Mouse (Mus musculus) liver, embryonic 13.5 days (tissue): ENCODE results near the gene Rbms1. TPM values are rescaled to one million over a fixed set of nuclear protein-coding genes. Genes with fewer than 3 reads are reported as not detected.

Experiments
- ATAC-seq: fragments of 200-750 bp; cut with Nextera tagmentation; 2 replicates; pipeline ENCODE4 v1.8.0; 2017; ENCODE audit warnings: low read depth, mild to moderate bottlenecking, moderate number of reproducible peaks, moderate library complexity
- DNase-seq: peaks from one replicate; pipeline ENCODE4 v3.0.0; 2022
- H3K27ac ChIP-seq: fragments of 300-500 bp; sonication (generic); 2 replicates; pipeline ENCODE4 v1.5.1; 2015; ENCODE audit warnings: moderate library complexity, mild to moderate bottlenecking, inconsistent platforms
- H3K27me3 ChIP-seq: fragments of 300-500 bp; sonication (generic); 2 replicates; pipeline ENCODE4 v1.6.1; 2015; ENCODE audit warnings: mild to moderate bottlenecking, inconsistent platforms
- H3K36me3 ChIP-seq: fragments of 300-500 bp; sonication (generic); 2 replicates; pipeline ENCODE4 v1.6.1; 2015; ENCODE audit warnings: mild to moderate bottlenecking, inconsistent platforms
- H3K4me1 ChIP-seq: fragments of 300-500 bp; sonication (generic); replicated peaks from 2 replicates; pipeline ENCODE4 v1.6.1; 2015; ENCODE audit warnings: inconsistent platforms
- H3K4me2 ChIP-seq: fragments of 300-500 bp; sonication (generic); 2 replicates; pipeline ENCODE4 v1.6.1; 2015; ENCODE audit warnings: inconsistent platforms, mild to moderate bottlenecking, moderate library complexity
- H3K4me3 ChIP-seq: fragments of 300-500 bp; sonication (generic); replicated peaks from 2 replicates; pipeline ENCODE4 v1.5.1; 2015; ENCODE audit warnings: mild to moderate bottlenecking, inconsistent platforms
- H3K9ac ChIP-seq: fragments of 300-500 bp; sonication (generic); 2 replicates; pipeline ENCODE4 v1.6.1; 2015; ENCODE audit warnings: mild to moderate bottlenecking, inconsistent platforms
- H3K9me3 ChIP-seq: fragments of 300-500 bp; sonication (generic); replicated peaks from 2 replicates; pipeline ENCODE4 v1.6.1; 2016; ENCODE audit warnings: inconsistent platforms
- WGBS: fragments of 180-500 bp; shearing (Covaris S2); methylation state at CpG from one replicate; pipeline ENCODE4 v1.1.7; 2015; ENCODE audit not compliant: insufficient replicate concordance; 5-methylcytosine and 5-hydroxymethylcytosine counted together
- polyA plus RNA-seq: library from polyadenylated mRNA; unstranded; fragments of >200 nt; fragmentation: Nextera tagmentation; extraction: Ambion mirVana; gene quantifications from 2 replicates; pipeline ENCODE4 v1.2.1, GENCODE M21; 2015

Gene Rbms1
- polyA plus RNA-seq, 1 experiment from 2014 or later: 42.8 TPM

GRCm38 (mm10) chr2:60708671-60709070 lies 254.3 kb downstream of the Rbms1 start:
- H3K9ac ChIP-seq: no peak overlapping the region
- DNase-seq (no peak), ATAC-seq (no peak)
- H3K9me3 ChIP-seq: no peaks in the 10 kb centered on the region
- no peaks in the 10 kb centered on the region for H3K27me3 ChIP-seq
- 34% methylated on average over 3 of the region's 3 CpGs for WGBS
- no peaks in the 10 kb centered on the region for H3K36me3 ChIP-seq
- H3K4me2 ChIP-seq: no peak overlapping the region
- H3K4me3 ChIP-seq: no peak overlapping the region
- H3K27ac ChIP-seq: no peak overlapping the region
- no peaks in the 10 kb centered on the region for H3K4me1 ChIP-seq

GRCm38 (mm10) chr2:60706866-60707265 lies 256.1 kb downstream of the Rbms1 start:
- ATAC-seq: no peak
- WGBS: 51% methylated on average over 3 of the region's 3 CpGs
- no peaks in the 10 kb centered on the region for H3K27me3 ChIP-seq

GRCm38 (mm10) chr2:60705426-60705825 lies 257.6 kb downstream of the Rbms1 start:
- Histone ChIP-seq H3K9me3 (no peaks in the 10 kb centered on the region), H3K4me3 (no peak overlapping the region), H3K36me3 (no peaks in the 10 kb centered on the region), H3K27me3 (no peaks in the 10 kb centered on the region), H3K27ac (no peak overlapping the region), H3K9ac (no peak overlapping the region), H3K4me2 (no peak overlapping the region), H3K4me1 (no peaks in the 10 kb centered on the region)
- 66% methylated on average over 8 of the region's 8 CpGs for WGBS
- ATAC-seq: no peak
- no peak for DNase-seq

More at GRCm38 (mm10) chr2:60706866-60707265, 256.1 kb downstream of the Rbms1 start:
- Histone ChIP-seq H3K36me3 (no peaks in the 10 kb centered on the region), H3K4me3 (no peak overlapping the region), H3K9ac (no peak overlapping the region), H3K27ac (no peak overlapping the region), H3K4me1 (no peaks in the 10 kb centered on the region), H3K9me3 (no peaks in the 10 kb centered on the region), H3K4me2 (no peak overlapping the region)
- DNase-seq: no peak

- H3K4me3 ChIP-seq: no peak overlapping the region
- H3K36me3 ChIP-seq: no peaks in the 10 kb centered on the region
- no peak for ATAC-seq
- no peak overlapping the region for H3K4me2 ChIP-seq
- WGBS: 28% methylated on average over 4 of the region's 4 CpGs
- H3K4me1 ChIP-seq: no peaks in the 10 kb centered on the region
- no peak overlapping the region for H3K9ac ChIP-seq
- H3K27ac ChIP-seq: no peak overlapping the region
- H3K27me3 ChIP-seq: no peaks in the 10 kb centered on the region
- no peaks in the 10 kb centered on the region for H3K9me3 ChIP-seq
- no peak for DNase-seq
These were observed 259.7 kb downstream of the Rbms1 start for GRCm38 (mm10) chr2:60703315-60703714.

GRCm38 (mm10) chr2:60700956-60701355 lies 262.0 kb downstream of the Rbms1 start:
- no peaks in the 10 kb centered on the region for H3K9me3 ChIP-seq
- H3K27ac ChIP-seq: no peak overlapping the region
- ATAC-seq: no peak
- no peaks in the 10 kb centered on the region for H3K36me3 ChIP-seq
- H3K4me1 ChIP-seq: no peaks in the 10 kb centered on the region
- no peak overlapping the region for H3K4me2 ChIP-seq
- no peak overlapping the region for H3K4me3 ChIP-seq
- no peaks in the 10 kb centered on the region for H3K27me3 ChIP-seq
- H3K9ac ChIP-seq: no peak overlapping the region
- WGBS: 71% methylated on average over 4 of the region's 4 CpGs
- no peak for DNase-seq

Other genes with a start within 250 kb of the Rbms1 start
- gene Itgb6, start 240.5 kb downstream of the Rbms1 start, polyA plus RNA-seq: 0.08 and 0.14 TPM in 2 replicates